Mouse (Mus musculus): ENCODE measurements around the gene Rpp21.

The Rpp21 gene

DNA sequence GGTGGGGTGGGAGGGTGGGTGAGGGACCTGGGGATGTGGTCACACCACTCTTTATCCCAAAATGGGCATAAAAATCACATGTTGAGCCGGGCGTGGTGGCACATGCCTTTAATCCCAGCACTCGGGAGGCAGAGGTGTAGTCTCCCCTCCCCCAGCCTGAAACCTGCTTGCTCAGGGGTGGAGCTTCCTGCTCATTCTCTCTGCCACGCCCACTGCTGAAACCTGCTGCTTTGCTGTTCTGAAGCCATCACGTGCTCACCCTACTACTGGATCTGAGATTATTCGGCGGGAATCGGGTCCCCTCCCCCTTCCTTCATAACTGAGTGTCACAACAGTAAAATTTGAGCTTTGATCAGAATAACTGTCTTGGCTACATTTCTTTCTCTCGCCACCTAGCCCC, 22.6 kb downstream of the Rpp21 start:
- DNase-seq (ENCODE audit: low spot score), result peak; percentile 72

DNA sequence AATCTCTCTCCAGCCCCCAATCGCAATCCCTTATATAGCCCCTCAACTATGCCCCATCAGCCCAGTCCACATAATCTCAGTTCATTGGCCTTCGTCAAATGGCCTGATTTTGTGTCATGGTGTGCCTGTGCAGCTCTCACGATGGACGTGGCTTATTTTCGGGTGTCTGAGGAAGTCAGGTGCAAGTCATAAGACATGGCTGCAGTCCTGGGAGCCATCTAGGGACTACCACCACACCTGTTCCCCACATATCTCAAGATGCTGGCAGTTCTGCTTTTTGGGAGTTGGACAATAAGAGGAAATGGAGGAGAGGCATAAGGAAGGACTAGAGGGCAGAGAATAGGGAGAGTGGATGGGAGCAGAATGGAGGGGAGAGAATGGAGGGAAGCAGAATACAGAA, 24.3 kb downstream of the Rpp21 start:
- no peak for DNase-seq (ENCODE audit: low spot score)

DNA sequence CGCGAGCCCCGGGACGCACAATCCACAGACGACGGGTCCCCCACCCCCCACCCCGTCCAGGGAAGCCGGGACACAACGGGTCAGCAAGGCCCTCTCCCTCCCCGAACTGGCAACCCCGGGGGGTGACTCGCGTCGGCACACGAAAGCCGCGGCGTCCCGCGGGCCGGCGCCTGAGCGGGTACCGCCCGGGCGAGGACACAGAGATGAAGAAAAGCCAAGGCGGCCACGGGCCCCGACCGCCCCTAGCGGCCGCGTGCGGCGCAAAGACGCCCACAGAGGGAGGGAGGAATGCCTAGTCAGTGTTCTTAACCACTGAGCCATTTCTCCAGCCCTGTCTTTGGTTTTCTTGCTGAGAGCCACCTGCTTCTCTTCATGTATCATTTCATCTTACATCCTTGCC, 26.6 kb downstream of the Rpp21 start:
- DNase-seq (ENCODE audit: low spot score), result peak; percentile 80

DNA sequence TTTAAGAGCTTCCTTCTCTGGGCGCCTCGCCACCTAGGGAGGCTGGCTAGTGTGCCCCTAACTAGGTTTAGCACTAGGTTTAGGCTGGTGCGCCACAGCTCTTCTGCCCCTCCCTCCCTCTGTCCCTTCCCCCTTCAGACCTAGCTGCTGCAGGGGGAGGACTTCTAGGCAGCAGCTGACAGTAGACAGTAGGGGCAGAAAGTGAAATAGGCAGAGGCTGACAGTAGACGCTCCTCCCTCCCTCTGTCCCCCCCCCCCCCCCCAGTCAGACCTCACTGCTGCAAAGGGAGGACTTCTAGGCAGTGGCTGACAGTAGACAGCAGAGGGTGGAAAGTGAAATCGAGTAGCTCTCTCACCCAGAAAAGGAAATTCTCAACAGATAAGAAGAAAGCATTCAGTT, 28.8 kb downstream of the Rpp21 start:
- peak; percentile 55 for DNase-seq (ENCODE audit: low spot score)

DNA sequence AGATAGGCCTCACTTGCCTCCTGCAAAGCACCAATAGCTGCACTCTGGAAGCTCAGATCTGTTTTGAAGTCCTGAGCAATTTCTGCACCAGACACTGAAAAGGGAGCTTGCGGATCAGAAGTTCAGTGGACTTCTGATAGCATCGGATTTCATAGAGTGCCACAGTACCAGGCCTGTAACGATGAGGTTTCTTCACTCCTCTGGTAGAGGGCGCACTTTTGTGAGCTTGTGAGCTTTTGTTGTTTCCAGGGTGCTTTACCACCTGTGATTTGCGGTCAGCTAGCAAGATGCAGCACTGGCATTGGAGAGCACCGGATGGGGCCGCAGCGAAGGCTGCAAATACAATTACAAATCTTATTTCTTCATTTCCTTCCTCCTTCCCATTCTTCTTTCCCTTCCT, 30.9 kb downstream of the Rpp21 start:
- peak; percentile 85 for DNase-seq (ENCODE audit: low spot score)

DNA sequence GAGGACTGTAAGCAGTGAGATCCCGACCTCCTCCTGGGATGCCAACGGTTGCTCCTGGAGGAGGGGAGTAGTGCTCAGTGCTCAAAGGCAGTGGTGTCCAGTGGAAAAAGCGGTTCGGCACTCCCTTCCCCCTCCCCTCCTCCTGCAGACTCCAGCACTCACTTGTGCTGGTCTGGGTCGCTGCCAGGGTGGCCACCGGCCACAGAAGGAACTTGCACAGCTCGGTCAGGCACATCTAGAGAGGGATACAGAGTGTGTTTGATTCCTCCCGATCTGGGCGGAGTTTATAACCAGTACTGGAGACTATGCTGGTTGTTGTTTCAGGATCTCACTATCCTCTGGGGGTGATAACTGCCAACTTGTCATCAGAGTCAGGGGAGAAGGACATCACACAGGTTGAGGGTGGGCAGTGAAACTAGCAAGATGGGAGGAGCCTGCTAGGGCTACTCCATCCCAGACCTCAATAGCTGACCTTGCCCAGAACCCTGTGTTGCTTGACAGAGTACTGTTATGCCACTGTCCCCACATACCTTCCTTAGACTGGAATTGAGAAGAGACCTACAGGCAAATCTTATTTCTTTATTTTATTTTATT, 32.5 kb downstream of the Rpp21 start:
- DNase-seq (ENCODE audit: low spot score), result no peak

DNA sequence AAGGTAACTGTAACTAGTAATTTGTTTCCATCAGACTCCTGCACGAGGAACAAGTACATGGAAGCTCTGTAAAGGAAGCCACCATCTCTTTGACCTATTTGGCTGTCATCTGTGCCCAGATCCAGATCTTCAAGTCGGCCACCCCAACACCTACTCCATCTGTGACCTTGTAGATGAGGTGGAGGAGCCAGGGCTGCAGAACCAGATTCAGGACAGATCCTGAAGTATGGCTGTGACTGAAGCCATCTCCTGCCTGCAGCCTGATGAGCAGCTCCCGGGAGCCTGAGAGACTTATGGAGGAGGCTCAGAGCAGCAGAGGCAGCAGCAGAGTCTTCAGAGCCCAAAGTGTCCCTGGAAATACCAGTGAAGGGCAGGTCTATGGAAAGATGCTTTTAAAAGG, 33.4 kb downstream of the Rpp21 start:
- no peak for DNase-seq (ENCODE audit: low spot score)

DNA sequence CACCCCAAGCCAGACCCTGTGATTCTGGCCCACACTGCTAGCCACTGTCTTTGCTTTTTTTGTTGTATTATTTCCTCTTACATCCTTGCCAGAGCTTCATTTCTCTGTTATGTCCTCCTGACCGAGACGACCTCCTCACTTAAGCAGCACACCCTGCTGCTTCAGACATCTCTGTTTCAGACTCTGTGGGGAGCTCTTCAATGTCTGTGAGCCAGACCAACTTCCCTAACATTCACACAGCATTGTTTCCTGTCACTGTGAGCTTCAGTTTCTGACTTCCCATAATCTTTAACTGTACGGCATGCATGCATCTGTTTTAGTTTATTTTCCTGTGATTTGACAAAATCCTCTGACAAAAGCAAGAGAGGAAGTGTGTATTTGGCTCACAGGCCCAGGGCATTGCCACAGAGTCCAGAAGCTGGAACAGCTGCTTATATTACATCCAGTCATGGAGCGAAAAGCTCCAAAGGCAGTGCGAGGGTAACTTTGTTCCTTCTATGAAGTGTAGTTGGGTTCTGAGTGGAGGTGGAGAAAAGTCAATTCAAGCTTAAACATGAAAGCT, 39.2 kb downstream of the Rpp21 start:
- DNase-seq (ENCODE audit: low spot score), result no peak

DNA sequence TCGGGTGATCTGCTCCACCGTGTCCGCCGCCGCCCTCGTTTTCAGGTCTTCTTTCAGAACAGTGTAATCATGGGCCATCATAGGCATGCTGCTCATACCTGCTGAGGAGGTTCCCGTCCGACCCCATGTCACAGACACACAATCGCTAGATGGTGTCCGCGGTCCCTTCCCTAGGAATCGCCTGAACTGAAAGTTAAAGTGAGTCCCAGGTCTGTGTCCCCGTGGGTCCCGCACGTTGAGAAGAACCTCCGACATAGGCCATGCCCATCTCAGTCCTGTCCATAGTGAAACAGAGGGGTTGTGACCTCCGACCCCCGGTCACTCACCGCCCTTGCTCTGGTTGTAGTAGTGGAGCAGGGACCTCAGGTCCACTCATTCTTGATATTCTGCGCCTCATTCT, 42.3 kb downstream of the Rpp21 start:
- DNase-seq (ENCODE audit: low spot score), result no peak

DNA sequence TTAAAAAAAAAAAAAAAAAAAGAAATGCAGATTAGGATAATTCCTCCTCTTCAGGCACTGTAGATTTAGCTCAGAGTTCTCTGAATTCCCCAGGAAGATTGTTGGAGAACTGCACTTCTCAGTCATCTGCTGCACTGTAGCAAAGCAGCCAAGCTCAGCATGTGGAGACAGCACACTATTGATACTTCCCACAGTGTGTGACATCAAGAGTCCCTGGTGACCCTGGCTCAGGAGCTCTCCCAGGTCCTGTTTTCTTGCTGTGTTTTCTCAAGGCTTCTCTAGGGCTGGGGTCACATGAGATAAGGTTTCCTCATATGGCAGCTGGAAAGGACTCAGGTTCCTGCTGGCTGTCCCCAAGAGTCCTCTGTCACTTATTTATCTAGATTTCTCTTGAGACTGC, 51.0 kb downstream of the Rpp21 start:
- no peak for DNase-seq (ENCODE audit: low spot score)

DNA sequence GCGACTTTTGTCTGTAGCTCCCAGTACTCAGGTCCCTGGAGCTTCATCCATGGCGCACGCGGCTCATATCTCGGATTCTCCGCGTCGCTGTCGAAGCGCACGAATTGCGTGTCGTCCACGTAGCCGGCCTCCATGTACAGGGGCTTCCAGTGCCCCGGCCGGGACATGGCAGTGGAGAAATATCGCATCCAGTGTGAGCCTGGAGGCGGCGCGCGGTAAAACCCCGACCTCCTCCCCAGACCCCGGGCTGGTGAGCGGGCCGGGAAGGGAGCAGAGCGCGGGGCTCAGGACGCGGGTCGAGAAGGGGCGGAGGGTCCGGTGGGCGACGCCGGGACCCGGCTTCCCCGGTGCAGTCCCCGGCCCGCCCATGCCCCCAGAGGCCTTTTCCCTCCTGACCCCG, 52.0 kb downstream of the Rpp21 start:
- peak; percentile 21 for DNase-seq (ENCODE audit: low spot score)
